Mouse (Mus musculus) forebrain, embryonic 11.5 days (tissue): Measurements from ENCODE around the gene Sorcs3. TPM values are rescaled to one million over a fixed set of nuclear protein-coding genes. Genes with fewer than 3 reads are reported as not detected.

ENCODE experiments used
- ATAC-seq: fragments of 200-750 bp; cut with Nextera tagmentation; replicated peaks from 2 replicates; pipeline ENCODE4 v1.8.0; 2017; ENCODE audit warnings: moderate TSS enrichment; ENCODE audit not compliant: low FRiP score
- DNase-seq: peaks from one replicate; pipeline ENCODE4 v3.0.0-alpha.2; 2017; ENCODE audit warnings: low spot score
- H3K27ac ChIP-seq: fragments of 300-500 bp; sonication (generic); 2 replicates; pipeline ENCODE4 v1.5.1; 2014; ENCODE audit warnings: low read depth, low read length
- H3K27me3 ChIP-seq: fragments of 300-500 bp; sonication (generic); 2 replicates; pipeline ENCODE4 v1.6.1; 2014; ENCODE audit warnings: mild to moderate bottlenecking, low read length, mixed read lengths; ENCODE audit not compliant: control insufficient read depth, insufficient read depth
- H3K36me3 ChIP-seq: fragments of 300-500 bp; sonication (generic); 2 replicates; pipeline ENCODE4 v1.6.1; 2014; ENCODE audit warnings: mild to moderate bottlenecking, low read length, moderate library complexity, mixed read lengths; ENCODE audit not compliant: control insufficient read depth, insufficient read depth
- H3K4me1 ChIP-seq: fragments of 300-500 bp; sonication (generic); replicated peaks from 2 replicates; pipeline ENCODE4 v1.6.1; 2014; ENCODE audit warnings: low read length, mixed read lengths; ENCODE audit not compliant: control insufficient read depth, insufficient read depth
- H3K4me2 ChIP-seq: fragments of 300-500 bp; sonication (generic); 2 replicates; pipeline ENCODE4 v1.6.1; 2014; ENCODE audit warnings: low read depth, mild to moderate bottlenecking, low read length, moderate library complexity, mixed read lengths; ENCODE audit not compliant: severe bottlenecking
- H3K4me3 ChIP-seq: fragments of 300-500 bp; sonication (generic); 2 replicates; pipeline ENCODE4 v1.5.1; 2014; ENCODE audit warnings: low read depth, low read length
- H3K9ac ChIP-seq: fragments of 300-500 bp; sonication (generic); 2 replicates; pipeline ENCODE4 v1.6.1; 2014; ENCODE audit warnings: low read length
- H3K9me3 ChIP-seq: fragments of 300-500 bp; sonication (generic); 2 replicates; pipeline ENCODE4 v1.6.1; 2016; ENCODE audit warnings: low read length, mixed read lengths; ENCODE audit not compliant: control insufficient read depth
- WGBS: fragments of 180-500 bp; shearing (Covaris S2); extraction: QIAGEN DNeasy Blood & Tissue Kit; methylation state at CpG from one replicate; pipeline ENCODE4 v1.1.7; 2014; 5-methylcytosine and 5-hydroxymethylcytosine counted together
- polyA plus RNA-seq: library from polyadenylated mRNA; unstranded; fragments of >200 nt; fragmentation: Nextera tagmentation; extraction: Ambion mirVana; gene quantifications from 2 replicates; pipeline ENCODE4 v1.2.1, GENCODE M21; 2014

The Sorcs3 gene
- polyA plus RNA-seq, 1 experiment from 2014 or later, result 2.1 TPM

DNA sequence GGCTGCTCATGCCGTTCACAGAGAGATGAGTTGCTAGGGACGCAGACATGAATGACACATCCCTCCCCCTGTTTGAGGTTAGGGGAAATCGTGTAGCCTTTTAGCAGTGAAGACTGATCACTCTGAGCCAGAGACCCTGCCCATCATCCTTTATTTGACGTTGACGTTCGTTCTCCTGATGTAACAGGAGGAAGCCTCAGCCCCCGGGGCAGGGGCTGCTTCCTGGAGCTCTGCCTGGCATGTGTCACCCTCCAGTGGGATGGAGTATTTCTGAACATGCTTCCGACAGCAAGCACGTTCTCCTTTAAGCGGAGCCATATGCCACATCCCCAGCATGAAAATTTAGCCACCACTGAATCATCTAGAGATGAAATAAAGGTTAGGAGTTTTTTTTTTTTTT, 162.2 kb downstream of the Sorcs3 start:
- Histone ChIP-seq H3K27me3 (no peaks in the 10 kb centered on the region), H3K4me1 (no peaks in the 10 kb centered on the region), H3K9ac (no peak overlapping the region), H3K4me3 (no peak overlapping the region), H3K27ac (no peak overlapping the region), H3K36me3 (no peaks in the 10 kb centered on the region), H3K4me2 (no peak overlapping the region), H3K9me3 (no peaks in the 10 kb centered on the region)
- DNase-seq (no peak), ATAC-seq (no peak)
- 69% methylated on average over 10 of the region's 10 CpGs for WGBS

DNA sequence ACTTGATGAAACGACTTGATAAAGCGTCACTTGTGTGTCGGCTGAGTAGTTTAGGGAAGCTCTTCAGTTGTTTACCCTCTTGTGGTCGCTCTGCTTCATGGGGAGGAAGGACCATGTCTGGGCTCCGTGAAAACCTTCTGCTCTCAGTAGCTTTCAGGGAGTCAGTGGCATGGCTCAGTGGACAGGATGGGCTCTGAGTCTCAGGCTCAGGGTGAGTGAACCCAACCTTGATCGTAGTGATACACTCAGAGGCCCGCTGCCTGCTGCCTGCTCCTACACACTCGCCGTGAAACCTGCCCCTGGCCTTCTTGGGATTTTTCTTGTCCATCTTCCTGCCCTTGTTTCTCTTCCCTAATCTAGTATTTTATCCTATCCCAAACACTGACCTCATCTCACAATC, 166.0 kb downstream of the Sorcs3 start:
- Histone ChIP-seq H3K36me3 (no peaks in the 10 kb centered on the region), H3K27me3 (no peaks in the 10 kb centered on the region), H3K9ac (no peak overlapping the region), H3K4me2 (no peak overlapping the region), H3K27ac (no peak overlapping the region), H3K4me1 (no peaks in the 10 kb centered on the region), H3K9me3 (no peaks in the 10 kb centered on the region), H3K4me3 (no peak overlapping the region)
- DNase-seq (no peak), ATAC-seq (no peak)
- 87% methylated on average over 9 of the region's 9 CpGs for WGBS

DNA sequence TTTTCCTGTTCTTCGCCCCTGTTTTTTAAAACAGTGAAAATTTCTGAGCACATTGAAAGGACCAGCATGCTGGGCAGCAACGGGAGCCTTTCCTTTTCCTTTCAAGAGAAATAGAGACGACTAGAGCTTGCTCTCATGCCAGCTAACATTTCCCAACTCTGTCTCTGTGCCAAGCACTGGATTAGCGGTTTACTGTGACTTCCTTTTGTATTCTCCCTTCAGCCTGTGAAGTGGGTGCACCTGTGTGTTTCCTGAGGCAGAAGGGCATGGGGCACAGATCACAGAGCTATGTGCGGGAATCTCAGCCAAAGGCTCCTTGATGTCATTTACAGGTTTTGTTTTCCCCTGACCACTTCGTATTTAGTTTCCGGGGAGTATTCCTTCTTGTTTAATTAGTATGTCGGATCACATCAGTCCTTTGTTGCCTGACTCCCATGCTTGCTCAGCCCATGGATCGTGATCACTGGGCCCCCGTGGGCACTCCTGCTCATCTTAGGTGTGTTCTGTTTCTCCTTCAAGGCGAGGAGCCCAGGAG, 172.2 kb downstream of the Sorcs3 start:
- H3K36me3 ChIP-seq, result no peaks in the 10 kb centered on the region
- no peak overlapping the region for H3K27ac ChIP-seq
- no peak overlapping the region for H3K4me3 ChIP-seq
- H3K9me3 ChIP-seq, result no peaks in the 10 kb centered on the region
- no peak overlapping the region for H3K4me2 ChIP-seq
- 80% methylated on average over 11 of the region's 11 CpGs for WGBS
- H3K4me1 ChIP-seq, result no peaks in the 10 kb centered on the region
- H3K27me3 ChIP-seq, result no peaks in the 10 kb centered on the region
- H3K9ac ChIP-seq, result no peak overlapping the region
- DNase-seq (no peak), ATAC-seq (no peak)

DNA sequence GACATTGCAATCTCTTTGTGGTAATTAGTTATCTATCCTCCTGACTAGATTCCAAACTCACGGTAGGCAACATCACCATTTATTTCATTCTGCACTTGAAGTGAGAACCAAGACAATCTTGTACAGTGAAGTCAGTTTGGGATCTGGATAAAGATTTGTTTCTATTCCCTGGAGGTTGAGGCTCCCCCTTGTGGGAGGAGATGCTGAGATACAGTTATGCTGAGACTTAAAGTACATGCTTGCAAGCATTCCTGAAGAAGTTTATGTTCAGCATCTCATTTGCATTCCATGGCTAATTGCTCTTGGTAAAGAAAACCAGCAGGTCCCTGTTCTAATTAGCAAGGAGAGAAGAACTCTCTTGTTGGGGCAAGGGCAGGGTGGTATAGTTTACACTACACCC, 185.7 kb downstream of the Sorcs3 start:
- H3K9ac ChIP-seq, result no peak overlapping the region
- H3K36me3 ChIP-seq, result no peaks in the 10 kb centered on the region
- H3K27me3 ChIP-seq, result no peaks in the 10 kb centered on the region; the same call in 1 of the 2 replicates
- H3K27ac ChIP-seq, result no peak overlapping the region
- H3K4me2 ChIP-seq, result no peak overlapping the region
- WGBS, result 79% methylated on average over 1 of the region's 1 CpGs
- no peak overlapping the region for H3K4me3 ChIP-seq
- no peaks in the 10 kb centered on the region for H3K4me1 ChIP-seq
- H3K9me3 ChIP-seq, result no peaks in the 10 kb centered on the region
- DNase-seq, result no peak
- peak; percentile 63 for ATAC-seq

DNA sequence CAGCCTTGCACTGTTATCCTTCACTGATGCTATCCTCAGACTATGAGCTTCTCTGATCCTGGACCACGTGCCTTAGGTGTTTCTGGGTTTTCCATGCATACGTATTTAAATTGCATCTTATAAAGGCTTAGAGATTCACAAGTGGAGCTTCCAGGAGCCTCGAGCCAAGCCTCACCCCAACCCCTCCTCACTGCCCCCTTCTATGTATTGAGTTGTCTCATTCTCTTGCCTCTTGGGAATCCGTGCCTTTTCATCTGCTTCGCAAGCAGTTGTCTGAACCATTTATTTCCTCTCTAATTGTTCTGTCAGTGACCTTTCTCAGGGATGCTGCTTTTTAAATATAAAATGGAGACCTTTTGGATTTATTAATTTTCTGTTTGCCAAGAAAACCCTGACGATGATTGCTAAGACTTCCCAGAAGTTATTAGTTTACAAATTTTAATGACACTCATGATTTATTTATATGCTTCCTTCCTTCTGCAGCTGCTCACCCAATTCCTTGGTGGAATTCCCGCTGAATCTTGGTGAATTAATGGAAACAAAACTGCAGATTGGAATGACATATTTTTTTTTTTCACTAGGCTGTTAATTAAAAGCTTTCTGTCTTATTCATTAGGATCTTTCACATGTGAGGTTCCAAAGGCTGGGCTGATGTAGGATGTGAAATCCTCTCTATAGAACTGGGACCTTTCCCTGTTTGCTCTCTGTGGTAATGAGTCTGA, 199.1 kb downstream of the Sorcs3 start:
- Histone ChIP-seq H3K27ac (no peak overlapping the region), H3K4me2 (no peak overlapping the region), H3K4me3 (no peak overlapping the region), H3K36me3 (no peaks in the 10 kb centered on the region), H3K9ac (no peak overlapping the region), H3K4me1 (no peaks in the 10 kb centered on the region), H3K9me3 (no peaks in the 10 kb centered on the region), H3K27me3 (no peaks in the 10 kb centered on the region)
- ATAC-seq, result no peak
- WGBS, result 64% methylated on average over 7 of the region's 7 CpGs
- no peak for DNase-seq

DNA sequence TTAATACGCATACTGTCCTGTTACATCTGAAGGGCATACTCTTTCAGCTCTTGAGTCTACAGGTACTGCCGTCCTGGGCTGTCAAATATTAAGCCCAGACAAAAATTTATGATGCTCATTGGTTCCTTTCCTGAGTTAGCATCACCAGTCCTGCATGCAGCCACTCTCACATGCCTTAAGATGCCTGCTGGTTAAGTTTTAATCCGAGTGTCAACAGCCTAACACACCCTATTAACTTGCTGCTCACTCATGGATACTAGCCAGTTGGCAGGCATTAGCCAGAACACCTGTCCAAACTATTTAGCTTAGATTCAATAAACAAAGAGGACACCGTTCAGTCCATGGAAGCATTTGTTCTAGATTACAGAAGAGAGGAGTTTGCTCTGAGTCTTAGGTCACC, 202.4 kb downstream of the Sorcs3 start:
- no peaks in the 10 kb centered on the region for H3K27me3 ChIP-seq
- WGBS, result 83% methylated on average over 4 of the region's 4 CpGs
- H3K9me3 ChIP-seq, result no peaks in the 10 kb centered on the region
- ATAC-seq (no peak), DNase-seq (no peak)
- no peak overlapping the region for H3K4me2 ChIP-seq
- no peak overlapping the region for H3K4me3 ChIP-seq
- H3K4me1 ChIP-seq, result no peaks in the 10 kb centered on the region
- H3K36me3 ChIP-seq, result no peaks in the 10 kb centered on the region
- no peak overlapping the region for H3K9ac ChIP-seq
- no peak overlapping the region for H3K27ac ChIP-seq

DNA sequence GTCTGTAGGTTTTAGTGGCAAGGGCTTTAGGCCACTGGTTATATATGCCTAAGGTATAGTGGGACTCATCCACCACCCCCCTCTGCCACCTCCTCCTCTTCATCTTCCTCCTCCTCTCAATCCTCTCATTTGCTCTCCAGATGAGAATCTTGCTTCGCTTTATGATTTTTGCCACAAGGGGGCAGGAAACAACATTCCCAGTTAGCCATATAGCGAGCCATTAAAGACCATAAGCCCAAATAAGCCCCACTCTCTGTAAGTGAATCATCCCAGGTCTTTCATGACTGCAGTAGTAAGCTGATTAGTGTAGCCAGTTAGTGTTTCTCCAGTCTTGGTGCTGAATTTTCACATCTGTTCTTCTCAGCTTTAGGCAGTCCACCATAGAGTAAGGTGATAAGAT, 205.5 kb downstream of the Sorcs3 start:
- no peak overlapping the region for H3K4me3 ChIP-seq
- no peak overlapping the region for H3K4me2 ChIP-seq
- H3K9me3 ChIP-seq, result no peaks in the 10 kb centered on the region
- ATAC-seq (no peak), DNase-seq (no peak)
- H3K9ac ChIP-seq, result no peak overlapping the region
- H3K27ac ChIP-seq, result no peak overlapping the region
- no peaks in the 10 kb centered on the region for H3K27me3 ChIP-seq
- H3K36me3 ChIP-seq, result no peaks in the 10 kb centered on the region
- no peaks in the 10 kb centered on the region for H3K4me1 ChIP-seq
- WGBS, result 53% methylated on average over 2 of the region's 2 CpGs

DNA sequence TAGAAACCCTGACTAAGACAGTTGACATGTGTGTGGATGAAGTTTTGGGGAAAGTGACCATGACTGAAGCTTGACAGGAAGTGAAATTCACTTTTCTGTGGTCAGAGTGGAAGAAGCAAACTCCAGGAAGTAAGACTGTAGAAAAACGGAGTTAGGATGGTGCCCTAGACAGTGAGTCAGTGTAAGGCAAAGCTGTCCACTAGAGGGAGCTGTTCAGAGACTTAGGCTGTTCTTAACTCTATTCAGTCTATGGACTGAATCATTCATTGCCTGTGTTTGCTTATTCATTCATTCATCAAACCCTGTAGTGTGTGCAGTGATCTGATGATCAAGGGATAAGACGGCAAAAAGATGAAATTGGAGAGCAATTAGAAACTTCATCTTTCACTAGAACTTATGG, 208.0 kb downstream of the Sorcs3 start:
- Histone ChIP-seq H3K9ac (no peak overlapping the region), H3K36me3 (no peaks in the 10 kb centered on the region), H3K4me3 (no peak overlapping the region), H3K27me3 (no peaks in the 10 kb centered on the region), H3K9me3 (no peaks in the 10 kb centered on the region), H3K27ac (no peak overlapping the region), H3K4me2 (no peak overlapping the region), H3K4me1 (no peaks in the 10 kb centered on the region)
- 61% methylated on average over 2 of the region's 2 CpGs for WGBS
- ATAC-seq (no peak), DNase-seq (no peak)

DNA sequence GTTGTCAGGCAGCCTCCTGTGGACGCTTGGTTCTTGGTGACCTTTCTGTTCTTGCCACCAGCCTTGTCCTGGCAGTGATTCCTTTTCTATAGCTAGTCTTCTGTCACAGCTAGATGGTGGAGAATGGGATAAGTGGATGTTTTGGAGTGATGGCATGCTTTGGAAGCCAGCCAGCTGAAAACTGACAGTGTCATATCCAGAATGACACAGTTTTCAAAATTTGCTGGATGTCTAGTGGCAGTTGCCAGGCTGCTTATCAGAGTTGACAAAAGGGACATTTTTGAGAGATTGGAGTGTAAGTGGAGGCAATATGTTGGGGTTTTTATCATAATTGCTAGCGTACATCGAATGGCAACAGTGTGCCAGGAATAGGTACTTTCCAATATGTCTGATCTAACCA, 212.5 kb downstream of the Sorcs3 start:
- no peak for DNase-seq
- no peak for ATAC-seq
- H3K4me1 ChIP-seq, result no peaks in the 10 kb centered on the region
- no peaks in the 10 kb centered on the region for H3K36me3 ChIP-seq
- WGBS, result 83% methylated on average over 3 of the region's 3 CpGs
- no peaks in the 10 kb centered on the region for H3K9me3 ChIP-seq
- no peak overlapping the region for H3K4me2 ChIP-seq
- H3K9ac ChIP-seq, result no peak overlapping the region
- H3K27me3 ChIP-seq, result no peaks in the 10 kb centered on the region
- no peak overlapping the region for H3K4me3 ChIP-seq
- no peak overlapping the region for H3K27ac ChIP-seq
